Mouse (Mus musculus): ENCODE data around the gene Dusp18. TPM values are rescaled to one million over a fixed set of nuclear protein-coding genes. Genes with fewer than 3 reads are reported as not detected.

Gene Dusp18
- polyA plus RNA-seq, 1 experiment from 2014 or later = 11.5 TPM

DNA sequence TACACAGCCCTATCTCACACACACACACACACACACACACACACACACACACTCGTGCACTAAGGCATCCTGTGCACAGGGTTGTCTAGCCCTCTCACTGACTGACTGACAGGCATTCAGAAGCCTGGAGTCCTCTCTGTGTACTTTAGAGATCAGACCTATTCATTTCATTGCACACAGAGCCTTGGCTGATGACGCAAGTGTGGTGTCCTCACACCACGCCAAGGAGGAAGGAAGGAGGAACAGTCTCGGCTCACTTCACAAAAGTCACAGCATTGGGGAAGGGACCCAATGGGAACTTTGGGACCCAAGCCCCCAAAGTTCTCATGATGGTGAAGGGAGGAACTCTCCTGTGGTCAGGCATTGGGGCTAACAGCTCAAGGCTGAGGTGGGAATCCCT is 35.0 kb downstream of the Dusp18 start:
- WGBS = 83% methylated on average over 4 of the region's 4 CpGs

GRCm38 (mm10) chr11:3930931-3931330 is 35.9 kb downstream of the Dusp18 start:
- Histone ChIP-seq H3K9me3 (ENCODE audit: control insufficient read depth, low read length) (no peaks in the 10 kb centered on the region), H3K4me3 (ENCODE audit: control insufficient read depth in 1 of 2, insufficient read depth in 1 of 2, low read depth in 1 of 2, low read length in 2 of 2) (peak overlapping the region; percentile 49 to 58; a peak in 3 of 4 replicates), H3K27me3 (ENCODE audit: control insufficient read depth, insufficient read depth, low read length) (no peaks in the 10 kb centered on the region), H3K36me3 (ENCODE audit: control insufficient read depth, insufficient read depth, low read length) (peaks cover 19% of the 10 kb centered on the region), H3K4me2 (ENCODE audit: low read length) (peak overlapping the region; percentile 78), H3K27ac (replicated peaks in 1 of 2; ENCODE audit: control insufficient read depth in 1 of 2, insufficient read depth in 1 of 2, low read depth in 2 of 2, low read length in 2 of 2) (no peak overlapping the region), H3K9ac (ENCODE audit: low read length) (peak overlapping the region; percentile 74; the same call in 1 of the 2 replicates), H3K4me1 (ENCODE audit: control insufficient read depth in 2 of 2, insufficient read depth in 2 of 2, low read length in 2 of 2) (peaks cover 6 to 14% of the 10 kb centered on the region in 2 experiments)
- WGBS = 49% methylated on average over 6 of the region's 6 CpGs
- no peak for ATAC-seq (ENCODE audit: insufficient number of reproducible peaks, insufficient read depth, low FRiP score, low read depth)

More for the DNA sequence above, 35.0 kb downstream of the Dusp18 start:
- H3K9ac ChIP-seq (ENCODE audit: low read length) = no peak overlapping the region
- no peak for ATAC-seq (ENCODE audit: insufficient number of reproducible peaks, insufficient read depth, low FRiP score, low read depth)
- H3K4me1 ChIP-seq (ENCODE audit: control insufficient read depth in 2 of 2, insufficient read depth in 2 of 2, low read length in 2 of 2) = peaks cover 6 to 14% of the 10 kb centered on the region in 2 experiments
- no peak overlapping the region for H3K4me3 ChIP-seq (ENCODE audit: control insufficient read depth in 1 of 2, insufficient read depth in 1 of 2, low read depth in 1 of 2, low read length in 2 of 2)
- no peak overlapping the region for H3K27ac ChIP-seq (replicated peaks in 1 of 2; ENCODE audit: control insufficient read depth in 1 of 2, insufficient read depth in 1 of 2, low read depth in 2 of 2, low read length in 2 of 2)
- H3K27me3 ChIP-seq (ENCODE audit: control insufficient read depth, insufficient read depth, low read length) = no peaks in the 10 kb centered on the region
- peaks cover 23% of the 10 kb centered on the region for H3K36me3 ChIP-seq (ENCODE audit: control insufficient read depth, insufficient read depth, low read length)
- H3K4me2 ChIP-seq (ENCODE audit: low read length) = no peak overlapping the region
- no peaks in the 10 kb centered on the region for H3K9me3 ChIP-seq (ENCODE audit: control insufficient read depth, low read length)

- Histone ChIP-seq H3K36me3 (ENCODE audit: control insufficient read depth, insufficient read depth, low read length) (peaks cover 12% of the 10 kb centered on the region), H3K27ac (replicated peaks in 1 of 2; ENCODE audit: control insufficient read depth in 1 of 2, insufficient read depth in 1 of 2, low read depth in 2 of 2, low read length in 2 of 2) (peak within 1 kb of the TSS in 1 of 2 experiments; percentile 52; a peak in 2 of 4 replicates), H3K4me1 (ENCODE audit: control insufficient read depth in 2 of 2, insufficient read depth in 2 of 2, low read length in 2 of 2) (peaks cover 6 to 14% of the 10 kb centered on the region in 2 experiments), H3K4me2 (ENCODE audit: low read length) (peak within 1 kb of the TSS; percentile 78), H3K4me3 (ENCODE audit: control insufficient read depth in 1 of 2, insufficient read depth in 1 of 2, low read depth in 1 of 2, low read length in 2 of 2) (peak within 1 kb of the TSS; percentile 49 to 58), H3K27me3 (ENCODE audit: control insufficient read depth, insufficient read depth, low read length) (no peaks in the 10 kb centered on the region), H3K9ac (ENCODE audit: low read length) (peak within 1 kb of the TSS; percentile 74), H3K9me3 (ENCODE audit: control insufficient read depth, low read length) (no peaks in the 10 kb centered on the region)
- WGBS = under 1% methylated on average over 21 of the region's 26 CpGs
- ATAC-seq (ENCODE audit: insufficient number of reproducible peaks, insufficient read depth, low FRiP score, low read depth) = peak; percentile 81
These were observed 36.6 kb downstream of the Dusp18 start, which contains the start of gene Tcn2 for GRCm38 (mm10) chr11:3931511-3932211. Tcn2 (minus strand) TSS chr11:3932159.

DNA sequence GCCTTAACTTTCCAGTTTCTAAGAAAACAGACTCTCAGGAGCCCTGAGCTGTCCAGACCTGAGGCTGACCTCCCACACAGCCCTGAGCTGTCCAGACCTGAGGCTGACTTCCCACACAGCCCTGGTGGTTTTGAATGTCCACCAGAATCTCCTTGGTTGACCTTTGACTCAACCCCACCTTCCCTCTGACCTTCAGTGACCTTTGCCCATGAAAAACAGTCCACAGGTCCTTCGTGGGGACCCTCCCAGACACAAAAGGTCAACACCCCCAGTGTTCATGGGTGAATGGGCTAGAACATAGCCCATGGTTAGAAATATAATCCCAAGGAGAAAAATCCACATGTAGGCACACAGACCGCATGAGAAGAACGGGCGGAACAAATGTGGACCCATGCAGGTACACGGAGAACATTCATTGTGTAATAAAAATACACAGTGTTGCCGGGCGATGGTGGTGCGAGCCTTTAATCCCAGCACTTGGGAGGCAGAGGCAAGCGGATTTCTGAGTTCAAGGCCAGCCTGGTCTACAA is 38.8 kb downstream of the Dusp18 start:
- no peaks in the 10 kb centered on the region for H3K27me3 ChIP-seq (ENCODE audit: control insufficient read depth, insufficient read depth, low read length)
- 89% methylated on average over 9 of the region's 9 CpGs for WGBS

GRCm38 (mm10) chr11:3935135-3935534 is 40.1 kb downstream of the Dusp18 start:
- Histone ChIP-seq H3K9me3 (ENCODE audit: control insufficient read depth, low read length) (no peaks in the 10 kb centered on the region), H3K4me2 (ENCODE audit: low read length) (no peak overlapping the region), H3K27me3 (ENCODE audit: control insufficient read depth, insufficient read depth, low read length) (no peaks in the 10 kb centered on the region), H3K4me1 (ENCODE audit: control insufficient read depth in 2 of 2, insufficient read depth in 2 of 2, low read length in 2 of 2) (peaks cover 6 to 14% of the 10 kb centered on the region in 2 experiments), H3K27ac (replicated peaks in 1 of 2; ENCODE audit: control insufficient read depth in 1 of 2, insufficient read depth in 1 of 2, low read depth in 2 of 2, low read length in 2 of 2) (no peak overlapping the region), H3K4me3 (ENCODE audit: control insufficient read depth in 1 of 2, insufficient read depth in 1 of 2, low read depth in 1 of 2, low read length in 2 of 2) (no peak overlapping the region), H3K9ac (ENCODE audit: low read length) (no peak overlapping the region), H3K36me3 (ENCODE audit: control insufficient read depth, insufficient read depth, low read length) (no peaks in the 10 kb centered on the region)
- 79% methylated on average over 4 of the region's 4 CpGs for WGBS
- ATAC-seq (ENCODE audit: insufficient number of reproducible peaks, insufficient read depth, low FRiP score, low read depth) = no peak

More for the DNA sequence above, 38.8 kb downstream of the Dusp18 start:
- H3K9ac ChIP-seq (ENCODE audit: low read length) = no peak overlapping the region
- no peak overlapping the region for H3K27ac ChIP-seq (replicated peaks in 1 of 2; ENCODE audit: control insufficient read depth in 1 of 2, insufficient read depth in 1 of 2, low read depth in 2 of 2, low read length in 2 of 2)
- H3K4me2 ChIP-seq (ENCODE audit: low read length) = no peak overlapping the region
- no peak for ATAC-seq (ENCODE audit: insufficient number of reproducible peaks, insufficient read depth, low FRiP score, low read depth)
- peaks cover 6 to 14% of the 10 kb centered on the region in 2 experiments for H3K4me1 ChIP-seq (ENCODE audit: control insufficient read depth in 2 of 2, insufficient read depth in 2 of 2, low read length in 2 of 2)
- 0 out of 2 replicates have a peak, but pooled peaks cover 4% of the 10 kb centered on the region for H3K36me3 ChIP-seq (ENCODE audit: control insufficient read depth, insufficient read depth, low read length)
- no peak overlapping the region for H3K4me3 ChIP-seq (ENCODE audit: control insufficient read depth in 1 of 2, insufficient read depth in 1 of 2, low read depth in 1 of 2, low read length in 2 of 2)
- H3K9me3 ChIP-seq (ENCODE audit: control insufficient read depth, low read length) = no peaks in the 10 kb centered on the region

DNA sequence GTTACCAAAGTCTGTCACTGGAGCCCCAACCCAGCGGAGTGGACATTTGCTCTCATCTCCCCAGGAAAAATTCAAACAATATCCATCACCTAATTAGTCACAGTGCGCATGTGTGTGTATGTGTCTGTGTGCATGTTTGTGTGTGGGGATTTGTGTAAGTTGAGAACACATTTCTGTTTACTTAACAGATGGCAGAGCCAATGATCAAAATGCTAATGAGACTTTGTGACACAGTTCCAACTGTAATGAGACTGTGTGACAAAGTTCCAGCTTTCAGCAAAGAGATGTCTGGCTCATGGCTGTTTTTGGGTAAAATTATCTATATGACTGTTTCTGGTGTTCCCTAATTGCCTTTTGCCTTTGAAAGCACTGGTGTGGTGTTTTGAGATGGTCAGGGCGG is 41.3 kb downstream of the Dusp18 start:
- 86% methylated on average over 3 of the region's 3 CpGs for WGBS
- H3K4me2 ChIP-seq (ENCODE audit: low read length) = no peak overlapping the region
- ATAC-seq (ENCODE audit: insufficient number of reproducible peaks, insufficient read depth, low FRiP score, low read depth) = no peak
- no peak overlapping the region for H3K4me3 ChIP-seq (ENCODE audit: control insufficient read depth in 1 of 2, insufficient read depth in 1 of 2, low read depth in 1 of 2, low read length in 2 of 2)
- no peak overlapping the region for H3K27ac ChIP-seq (replicated peaks in 1 of 2; ENCODE audit: control insufficient read depth in 1 of 2, insufficient read depth in 1 of 2, low read depth in 2 of 2, low read length in 2 of 2)
- no peak overlapping the region for H3K9ac ChIP-seq (ENCODE audit: low read length)
- peaks cover 3 to 10% of the 10 kb centered on the region in 2 experiments for H3K4me1 ChIP-seq (ENCODE audit: control insufficient read depth in 2 of 2, insufficient read depth in 2 of 2, low read length in 2 of 2)
- no peaks in the 10 kb centered on the region for H3K36me3 ChIP-seq (ENCODE audit: control insufficient read depth, insufficient read depth, low read length)
- H3K27me3 ChIP-seq (ENCODE audit: control insufficient read depth, insufficient read depth, low read length) = no peaks in the 10 kb centered on the region
- no peaks in the 10 kb centered on the region for H3K9me3 ChIP-seq (ENCODE audit: control insufficient read depth, low read length)

DNA sequence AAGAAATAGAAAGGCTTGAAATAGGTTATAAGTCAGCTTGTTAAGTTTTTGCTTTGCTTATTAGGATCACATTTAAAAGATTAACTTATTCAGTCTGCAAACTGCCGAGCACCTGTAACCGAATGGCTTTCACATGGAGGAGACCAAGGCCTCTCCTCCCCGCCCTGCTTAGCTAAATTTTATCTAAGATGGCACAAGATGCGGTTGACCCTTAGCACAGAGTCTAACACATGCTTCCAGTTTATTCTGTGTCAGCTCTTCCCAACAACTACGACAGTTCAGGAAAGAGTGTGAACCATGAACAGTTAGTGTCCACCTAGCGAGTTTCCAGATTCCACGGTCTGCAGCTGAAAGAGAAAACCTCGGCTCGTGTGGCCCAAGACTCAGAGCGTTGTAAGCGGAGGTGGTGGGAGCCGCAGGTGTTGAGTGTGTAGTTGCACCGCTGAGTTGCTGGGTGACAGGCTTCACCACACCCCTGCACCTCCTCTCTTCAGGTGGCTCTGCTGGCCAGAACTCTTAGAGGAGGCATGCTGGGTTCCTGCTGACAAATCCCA is 42.4 kb downstream of the Dusp18 start:
- no peak overlapping the region for H3K9ac ChIP-seq (ENCODE audit: low read length)

More for the DNA sequence above, 42.4 kb downstream of the Dusp18 start:
- H3K36me3 ChIP-seq (ENCODE audit: control insufficient read depth, insufficient read depth, low read length) = no peaks in the 10 kb centered on the region
- H3K4me2 ChIP-seq (ENCODE audit: low read length) = no peak overlapping the region
- no peak overlapping the region for H3K27ac ChIP-seq (replicated peaks in 1 of 2; ENCODE audit: control insufficient read depth in 1 of 2, insufficient read depth in 1 of 2, low read depth in 2 of 2, low read length in 2 of 2)
- 68% methylated on average over 13 of the region's 13 CpGs for WGBS
- ATAC-seq (ENCODE audit: insufficient number of reproducible peaks, insufficient read depth, low FRiP score, low read depth) = no peak
- no peaks in the 10 kb centered on the region for H3K27me3 ChIP-seq (ENCODE audit: control insufficient read depth, insufficient read depth, low read length)
- no peak overlapping the region for H3K4me3 ChIP-seq (ENCODE audit: control insufficient read depth in 1 of 2, insufficient read depth in 1 of 2, low read depth in 1 of 2, low read length in 2 of 2)
- H3K4me1 ChIP-seq (ENCODE audit: control insufficient read depth in 2 of 2, insufficient read depth in 2 of 2, low read length in 2 of 2) = peaks cover 0 to 3% of the 10 kb centered on the region in 2 experiments; a peak in 3 of 4 replicates
- no peaks in the 10 kb centered on the region for H3K9me3 ChIP-seq (ENCODE audit: control insufficient read depth, low read length)
